Mouse (Mus musculus) testis, adult 2 months (tissue): ENCODE data around the gene BC055324.

Source experiments
- CTCF ChIP-seq: fragments of 200-500 bp; IDR thresholded peaks from 2 replicates; pipeline ENCODE4 v1.5.1; 2012; ENCODE audit warnings: low read depth, mild to moderate bottlenecking, inconsistent platforms, low read length, moderate library complexity; ENCODE audit not compliant: control insufficient read depth, insufficient read depth, insufficient replicate concordance
- POLR2A ChIP-seq: fragments of 200-500 bp; IDR thresholded peaks from 2 replicates; pipeline ENCODE4 v1.6.1; 2012; ENCODE audit warnings: low read depth, mild to moderate bottlenecking, inconsistent platforms, low read length, moderate library complexity; ENCODE audit not compliant: control insufficient read depth

DNA sequence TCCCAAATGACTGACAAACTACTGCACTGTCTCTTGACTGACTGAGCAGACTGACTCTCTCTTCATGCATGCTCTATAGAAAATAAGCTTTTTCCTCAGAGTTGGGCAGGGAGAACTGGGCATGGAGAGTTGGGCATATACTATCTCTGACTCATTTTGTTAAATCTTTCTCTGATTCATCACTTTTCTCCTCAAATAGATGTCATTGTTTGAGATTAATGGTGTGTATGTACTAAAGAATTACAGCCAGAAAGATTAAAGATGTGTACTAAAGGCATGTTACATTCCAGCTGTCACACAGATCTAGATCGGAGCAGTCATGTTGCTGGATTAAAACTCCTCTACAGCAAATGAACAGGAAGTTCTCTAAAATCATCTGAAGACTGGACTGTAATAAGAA is 20.1 kb downstream of the BC055324 start:
- TF ChIP-seq POLR2A (no peak), CTCF (no peak)
